Mouse (Mus musculus) liver, adult (tissue): ENCODE results near the gene Gbp6.
A peak's percentile ranks its signal among the peaks of the same experiment; 100 is the strongest.

Experiments
- GATA4 ChIP-seq: IDR thresholded peaks from 2 replicates; pipeline ENCODE4 v1.6.1; 2014; ENCODE audit warnings: mild to moderate bottlenecking, low read length; ENCODE audit not compliant: insufficient replicate concordance

The Gbp6 gene

GRCm38 (mm10) chr5:105293226-105294165, at the start of gene Gbp6, which contains the start of gene Gm43302:
Gene Gbp6, minus strand, starts transcription at chr5:105293698.
Gene Gm43302, minus strand, starts transcription at chr5:105293695.
- peak; percentile 78; the same call in 1 of the 2 replicates for TF ChIP-seq GATA4

- TF ChIP-seq GATA4 = no peak
Measured at GRCm38 (mm10) chr5:105341281-105341680, 47.8 kb upstream of the Gbp6 start.

GRCm38 (mm10) chr5:105322543-105322942, 29.0 kb upstream of the Gbp6 start:
- no peak for TF ChIP-seq GATA4

GRCm38 (mm10) chr5:105310941-105311340, 17.4 kb upstream of the Gbp6 start:
- TF ChIP-seq GATA4 = no peak

GRCm38 (mm10) chr5:105306159-105306581, 12.7 kb upstream of the Gbp6 start:
- no peak for TF ChIP-seq GATA4

- TF ChIP-seq GATA4 = no peak
Measured at GRCm38 (mm10) chr5:105301963-105302362, 8.5 kb upstream of the Gbp6 start.

GRCm38 (mm10) chr5:105301531-105301930, 8.0 kb upstream of the Gbp6 start:
- no peak for TF ChIP-seq GATA4

- no peak for TF ChIP-seq GATA4
Measured at GRCm38 (mm10) chr5:105295746-105296145, 2.2 kb upstream of the Gbp6 start.

- no peak for TF ChIP-seq GATA4
Measured at GRCm38 (mm10) chr5:105292492-105292891, 1.0 kb downstream of the Gbp6 start.

- no peak for TF ChIP-seq GATA4
Measured at GRCm38 (mm10) chr5:105252491-105252890, 41.0 kb downstream of the Gbp6 start.

- peak; percentile 59; the same call in 1 of the 2 replicates for TF ChIP-seq GATA4
Measured at GRCm38 (mm10) chr5:105239483-105240047, 53.9 kb downstream of the Gbp6 start, which contains the start of gene Gbp10. Gene Gbp10, minus strand, starts transcription at chr5:105239533.
